Mouse (Mus musculus) CH12.LX (cell line): Measurements from ENCODE around the gene Ush2a. TPM values are rescaled to one million over a fixed set of nuclear protein-coding genes. Genes with fewer than 3 reads are reported as not detected.

Source experiments
- DNase-seq: peaks from one replicate; pipeline ENCODE4 v3.0.0-alpha.2; 2013; ENCODE audit errors: extremely low read depth
- H3K27ac ChIP-seq: 2 replicates; pipeline ENCODE4 v1.5.1; 2012; ENCODE audit warnings: low read depth, mild to moderate bottlenecking, control low read depth, moderate library complexity; ENCODE audit not compliant: insufficient read depth
- H3K27me3 ChIP-seq: replicated peaks from 2 replicates; pipeline ENCODE3; 2012; ENCODE audit warnings: inconsistent platforms
- H3K36me3 ChIP-seq, 2 experiments: replicated peaks in 1 of 2; 2 replicates each; pipeline versions ENCODE3 to v1.6.1; 2012; ENCODE audit warnings: inconsistent platforms in 1 of 2, low read length in 1 of 2, mild to moderate bottlenecking in 1 of 2, mixed read lengths in 1 of 2, moderate library complexity in 1 of 2; ENCODE audit not compliant: control insufficient read depth in 1 of 2, insufficient read depth in 1 of 2
- H3K4me1 ChIP-seq, 2 experiments: 2 replicates each; pipeline ENCODE4 v1.6.1; 2012; ENCODE audit warnings: inconsistent platforms in 1 of 2, moderate library complexity in 1 of 2; ENCODE audit not compliant: insufficient read depth in 2 of 2, control insufficient read depth in 1 of 2
- H3K4me2 ChIP-seq: 2 replicates; pipeline ENCODE4 v1.6.1; 2012; ENCODE audit warnings: low read depth, mild to moderate bottlenecking, control low read depth; ENCODE audit not compliant: poor library complexity, insufficient read depth, severe bottlenecking
- H3K4me3 ChIP-seq, 3 experiments: fragments of 150-350 bp in 1 of 3; sonication (generic) in 1 of 3; replicated peaks in 1 of 3; 2 replicates each; pipeline versions ENCODE3 to v1.5.1; 2011 to 2012; ENCODE audit warnings: low read depth in 2 of 3, low read length in 2 of 3, mild to moderate bottlenecking in 2 of 3, moderate library complexity in 2 of 3, control low read depth in 1 of 3, improper control_type of control experiment in 1 of 3, inconsistent platforms in 1 of 3, mixed read lengths in 1 of 3; ENCODE audit not compliant: poor library complexity in 1 of 3
- H3K79me2 ChIP-seq: replicated peaks from 2 replicates; pipeline ENCODE4 v1.6.1; 2012; ENCODE audit warnings: mild to moderate bottlenecking, moderate library complexity; ENCODE audit not compliant: control insufficient read depth, poor library complexity, insufficient read depth, severe bottlenecking; ENCODE audit errors: extremely low read depth
- H3K9ac ChIP-seq: 2 replicates; pipeline ENCODE4 v1.6.1; 2012; ENCODE audit warnings: low read depth, mild to moderate bottlenecking, control low read depth, moderate library complexity; ENCODE audit not compliant: insufficient read depth
- H3K9me3 ChIP-seq: replicated peaks from 2 replicates; pipeline ENCODE3; 2012; ENCODE audit warnings: low read length, inconsistent platforms, mixed read lengths
- BHLHE40 ChIP-seq: IDR thresholded peaks from 2 replicates; pipeline ENCODE4 v1.6.1; 2011; ENCODE audit warnings: mild to moderate bottlenecking, low read depth, low read length, improper control_type of control experiment
- CTCF ChIP-seq, 2 experiments: IDR thresholded peaks in 1 of 2; conservative IDR thresholded peaks in 1 of 2; 2 replicates each; pipeline ENCODE4 v1.5.1; 2011 to 2012; ENCODE audit warnings: low read depth in 2 of 2, low read length in 2 of 2, improper control_type of control experiment in 1 of 2, inconsistent platforms in 1 of 2, mild to moderate bottlenecking in 1 of 2, moderate library complexity in 1 of 2
- E2F4 ChIP-seq: IDR thresholded peaks from 2 replicates; pipeline ENCODE4 v1.6.1; 2011; ENCODE audit warnings: low read depth, low read length, improper control_type of control experiment; ENCODE audit not compliant: insufficient replicate concordance
- ELF1 ChIP-seq: IDR thresholded peaks from 2 replicates; pipeline ENCODE4 v1.6.1; 2014; ENCODE audit warnings: low read depth, mild to moderate bottlenecking, inconsistent platforms, low read length, improper control_type of control experiment
- ETS1 ChIP-seq: conservative IDR thresholded peaks from 2 replicates; pipeline ENCODE4 v1.6.1; 2012; ENCODE audit warnings: low read depth, mild to moderate bottlenecking, inconsistent platforms, low read length, improper control_type of control experiment, moderate library complexity
- GABPA ChIP-seq: IDR thresholded peaks from 2 replicates; pipeline ENCODE4 v1.6.1; 2012; ENCODE audit warnings: low read depth, low read length, improper control_type of control experiment, inconsistent platforms; ENCODE audit not compliant: insufficient replicate concordance
- HCFC1 ChIP-seq: IDR thresholded peaks from 2 replicates; pipeline ENCODE4 v1.6.1; 2012; ENCODE audit warnings: low read depth, mild to moderate bottlenecking, inconsistent platforms, low read length, improper control_type of control experiment
- IRF4 ChIP-seq: IDR thresholded peaks from 2 replicates; pipeline ENCODE4 v1.6.1; 2014; ENCODE audit warnings: low read depth, mild to moderate bottlenecking, inconsistent platforms, low read length, improper control_type of control experiment
- JUN ChIP-seq: IDR thresholded peaks from 2 replicates; pipeline ENCODE4 v1.6.1; 2011; ENCODE audit warnings: low read depth, mild to moderate bottlenecking, low read length, improper control_type of control experiment, moderate library complexity; ENCODE audit not compliant: insufficient read depth
- JUND ChIP-seq: conservative IDR thresholded peaks from 2 replicates; pipeline ENCODE4 v1.6.1; 2011; ENCODE audit warnings: low read depth, low read length, improper control_type of control experiment
- KAT2A ChIP-seq: IDR thresholded peaks from 2 replicates; pipeline ENCODE4 v1.6.1; 2012; ENCODE audit warnings: low read length, improper control_type of control experiment, inconsistent platforms; ENCODE audit not compliant: insufficient replicate concordance
- MAFK ChIP-seq: IDR thresholded peaks from 2 replicates; pipeline ENCODE4 v1.6.1; 2011; ENCODE audit warnings: low read length, improper control_type of control experiment; ENCODE audit not compliant: insufficient replicate concordance
- MAX ChIP-seq: IDR thresholded peaks from 2 replicates; pipeline ENCODE4 v1.6.1; 2011; ENCODE audit warnings: low read length, improper control_type of control experiment
- MEF2A ChIP-seq: IDR thresholded peaks from 2 replicates; pipeline ENCODE4 v1.6.1; 2014; ENCODE audit warnings: low read depth, mild to moderate bottlenecking, inconsistent platforms, low read length, improper control_type of control experiment, borderline replicate concordance
- MYC ChIP-seq: IDR thresholded peaks from 2 replicates; pipeline ENCODE4 v1.6.1; 2011; ENCODE audit warnings: low read depth, mild to moderate bottlenecking, improper control_type of control experiment, low read length
- NELFE ChIP-seq: IDR thresholded peaks from 2 replicates; pipeline ENCODE4 v1.6.1; 2011; ENCODE audit warnings: low read depth, low read length, improper control_type of control experiment
- PAX5 ChIP-seq: IDR thresholded peaks from 2 replicates; pipeline ENCODE4 v1.6.1; 2012; ENCODE audit warnings: low read length, inconsistent platforms, mixed read lengths
- POLR2A ChIP-seq: IDR thresholded peaks from 2 replicates; pipeline ENCODE4 v1.6.1; 2011; ENCODE audit warnings: low read depth, mild to moderate bottlenecking, improper control_type of control experiment, low read length
- RAD21 ChIP-seq: IDR thresholded peaks from 2 replicates; pipeline ENCODE4 v1.6.1; 2011; ENCODE audit warnings: low read depth, mild to moderate bottlenecking, low read length, improper control_type of control experiment, moderate library complexity
- SIN3A ChIP-seq: IDR thresholded peaks from 2 replicates; pipeline ENCODE4 v1.6.1; 2012; ENCODE audit warnings: low read length, improper control_type of control experiment, inconsistent platforms
- TBP ChIP-seq: conservative IDR thresholded peaks from 2 replicates; pipeline ENCODE4 v1.6.1; 2011; ENCODE audit warnings: low read depth, low read length, improper control_type of control experiment
- UBTF ChIP-seq: IDR thresholded peaks from 2 replicates; pipeline ENCODE4 v1.6.1; 2012; ENCODE audit warnings: low read depth, mild to moderate bottlenecking, inconsistent platforms, low read length, improper control_type of control experiment, moderate library complexity
- USF1 ChIP-seq: IDR thresholded peaks from 2 replicates; pipeline ENCODE4 v1.6.1; 2014; ENCODE audit warnings: low read depth, mild to moderate bottlenecking, inconsistent platforms, low read length, improper control_type of control experiment
- ZC3H11A ChIP-seq: IDR thresholded peaks from 2 replicates; pipeline ENCODE4 v1.6.1; 2012; ENCODE audit warnings: low read depth, mild to moderate bottlenecking, inconsistent platforms, low read length, improper control_type of control experiment
- ZMIZ1 ChIP-seq: IDR thresholded peaks from 2 replicates; pipeline ENCODE4 v1.6.1; 2012; ENCODE audit warnings: low read depth, mild to moderate bottlenecking, inconsistent platforms, low read length, improper control_type of control experiment
- dilution Hi-C: fragments of 300-500 bp; cut with MboI; formaldehyde crosslinking; loops from 2 replicates; pipeline ENCODE4 v1.14.3; 2020; ENCODE audit warnings: low sequenced_read_pairs; ENCODE audit not compliant: extremely low pct_unique_long_range_greater_than_20kb, extremely low pct_ligation_motif_present
- in situ Hi-C: fragments of 300-500 bp; cut with MboI; formaldehyde crosslinking; loops from 3 replicates; pipeline ENCODE4 v1.14.3; 2019; ENCODE audit warnings: low sequenced_read_pairs, low pct_ligation_motif_present, low pct_unique_long_range_greater_than_20kb, mixed read lengths
- polyA plus RNA-seq: library from polyadenylated mRNA; unstranded; fragments of >175 nt; gene quantifications from 2 replicates; pipeline ENCODE4 v1.2.1, GENCODE M21; 2012; ENCODE audit warnings: low read depth; ENCODE audit not compliant: insufficient read length
- total RNA-seq, 2 experiments: library from RNA; depleted of rRNA; stranded (reverse); fragments of 300-350 nt in 1 of 2; fragments of >200 nt in 1 of 2; gene quantifications; 2 replicates each; pipeline ENCODE4 v1.2.3; 2012 to 2014

Ush2a gene
- total and polyA plus RNA-seq, 3 experiments = not detected

- Histone ChIP-seq H3K27ac (no peak overlapping the region), H3K4me2 (no peak overlapping the region), H3K27me3 (no peaks in the 10 kb centered on the region), H3K4me1 (no peaks in the 10 kb centered on the region), H3K79me2 (no peaks in the 10 kb centered on the region), H3K4me3 (no peak overlapping the region), H3K9ac (no peak overlapping the region), H3K36me3 (no peaks in the 10 kb centered on the region), H3K9me3 (peaks cover 66% of the 10 kb centered on the region)
- TF ChIP-seq SIN3A = no peak
- TF ChIP-seq JUN = no peak
- TF ChIP-seq RAD21 = no peak
- no peak for TF ChIP-seq TBP
- TF ChIP-seq JUND = no peak
- no peak for TF ChIP-seq GABPA
- no peak for TF ChIP-seq ELF1
- no peak for TF ChIP-seq KAT2A
- TF ChIP-seq HCFC1 = no peak
- TF ChIP-seq PAX5 = no peak
- no peak for TF ChIP-seq E2F4
- TF ChIP-seq IRF4 = no peak
- dilution Hi-C loops (no loop called here), in situ Hi-C loops (no loop called here)
- no peak for DNase-seq
Observed at GRCm38 (mm10) chr1:188257500-188257899, 4.3 kb upstream of the Ush2a start.

GRCm38 (mm10) chr1:188260259-188261107 lies 1.3 kb upstream of the Ush2a start:
- Histone ChIP-seq H3K4me1 (no peaks in the 10 kb centered on the region), H3K79me2 (no peaks in the 10 kb centered on the region), H3K4me2 (no peak overlapping the region), H3K27me3 (no peaks in the 10 kb centered on the region), H3K36me3 (no peaks in the 10 kb centered on the region), H3K9me3 (peaks cover 68% of the 10 kb centered on the region), H3K27ac (no peak overlapping the region), H3K4me3 (no peak overlapping the region), H3K9ac (no peak overlapping the region)
- dilution Hi-C loops (no loop called here), in situ Hi-C loops (no loop called here)
- no peak for TF ChIP-seq UBTF
- TF ChIP-seq JUN = no peak
- TF ChIP-seq PAX5 = no peak
- no peak for TF ChIP-seq ZMIZ1
- TF ChIP-seq MYC = no peak
- TF ChIP-seq MEF2A = no peak
- no peak for TF ChIP-seq JUND
- TF ChIP-seq GABPA = no peak
- no peak for TF ChIP-seq NELFE
- TF ChIP-seq ZC3H11A = no peak
- TF ChIP-seq CTCF (conservative IDR thresholded peaks at IDR 0.05 in 1 of 2, IDR thresholded peaks at IDR 0.05 in 1 of 2; ENCODE audit: low read depth in 2 of 2, low read length in 2 of 2) = no peak
- TF ChIP-seq POLR2A = no peak
- no peak for TF ChIP-seq MAX
- no peak for TF ChIP-seq USF1
- TF ChIP-seq HCFC1 = no peak
- no peak for TF ChIP-seq ETS1
- no peak for TF ChIP-seq BHLHE40
- TF ChIP-seq MAFK = no peak
- no peak for DNase-seq
